Mouse (Mus musculus) kidney, embryonic 14.5 days (tissue): ENCODE measurements at regions not wholly inside any gene's neighbourhood (a gene's known extent, or its start where the extent isn't known, plus 50 kb on each side); places are given as distances from the start of the nearest gene placed in this dataset.
A peak's percentile ranks its signal among the peaks of the same experiment; 100 is the strongest.
"Not testable (repeated sequence)": the region's sequence is repeated elsewhere in the genome, so short reads cannot be mapped to it uniquely, and the experiment has no call there.

ENCODE experiments used
- ATAC-seq: fragments of 200-750 bp; cut with Nextera tagmentation; 2 replicates; pipeline ENCODE4 v1.8.0; 2017; ENCODE audit warnings: moderate number of reproducible peaks, mild to moderate bottlenecking, moderate TSS enrichment, moderate library complexity; ENCODE audit not compliant: low FRiP score, low TSS enrichment
- H3K27ac ChIP-seq: fragments of 300-500 bp; sonication (generic); 2 replicates; pipeline ENCODE4 v1.5.1; 2014; ENCODE audit warnings: low read depth, mild to moderate bottlenecking, low read length, moderate library complexity, mixed read lengths
- H3K27me3 ChIP-seq: fragments of 300-500 bp; sonication (generic); 2 replicates; pipeline ENCODE4 v1.6.1; 2014; ENCODE audit warnings: mild to moderate bottlenecking, low read length; ENCODE audit not compliant: control insufficient read depth, insufficient read depth
- H3K36me3 ChIP-seq: fragments of 300-500 bp; sonication (generic); 2 replicates; pipeline ENCODE4 v1.6.1; 2014; ENCODE audit warnings: low read length, mixed read lengths; ENCODE audit not compliant: control insufficient read depth, insufficient read depth
- H3K4me1 ChIP-seq: fragments of 300-500 bp; sonication (generic); 2 replicates; pipeline ENCODE4 v1.6.1; 2014; ENCODE audit warnings: low read length, mixed read lengths; ENCODE audit not compliant: control insufficient read depth, insufficient read depth
- H3K4me2 ChIP-seq: fragments of 300-500 bp; sonication (generic); replicated peaks from 2 replicates; pipeline ENCODE4 v1.6.1; 2014; ENCODE audit warnings: low read depth, mild to moderate bottlenecking, low read length
- H3K4me3 ChIP-seq: fragments of 300-500 bp; sonication (generic); 2 replicates; pipeline ENCODE4 v1.5.1; 2014; ENCODE audit warnings: mild to moderate bottlenecking, low read length
- H3K9ac ChIP-seq: fragments of 300-500 bp; sonication (generic); 2 replicates; pipeline ENCODE4 v1.6.1; 2014; ENCODE audit warnings: low read depth, mild to moderate bottlenecking, low read length, moderate library complexity
- H3K9me3 ChIP-seq: fragments of 300-500 bp; sonication (generic); 2 replicates; pipeline ENCODE4 v1.6.1; 2016; ENCODE audit warnings: low read length; ENCODE audit not compliant: control insufficient read depth
- WGBS: fragments of 180-500 bp; shearing (Covaris S2); extraction: QIAGEN DNeasy Blood & Tissue Kit; methylation state at CpG from one replicate; pipeline ENCODE4 v1.1.7; 2014; 5-methylcytosine and 5-hydroxymethylcytosine counted together

- H3K36me3 ChIP-seq = no peaks in the 10 kb centered on the region
- no peak overlapping the region for H3K4me3 ChIP-seq
- no peak for ATAC-seq
- H3K9me3 ChIP-seq = no peaks in the 10 kb centered on the region
- 83% methylated on average over 3 of the region's 3 CpGs for WGBS
- no peaks in the 10 kb centered on the region for H3K27me3 ChIP-seq
- H3K4me1 ChIP-seq = no peaks in the 10 kb centered on the region
- no peak overlapping the region for H3K9ac ChIP-seq
- no peak overlapping the region for H3K27ac ChIP-seq
- H3K4me2 ChIP-seq = no peak overlapping the region
These were observed 830.3 kb upstream of the Atxn7l3b start for GRCm38 (mm10) chr10:113759099-113759498.

DNA sequence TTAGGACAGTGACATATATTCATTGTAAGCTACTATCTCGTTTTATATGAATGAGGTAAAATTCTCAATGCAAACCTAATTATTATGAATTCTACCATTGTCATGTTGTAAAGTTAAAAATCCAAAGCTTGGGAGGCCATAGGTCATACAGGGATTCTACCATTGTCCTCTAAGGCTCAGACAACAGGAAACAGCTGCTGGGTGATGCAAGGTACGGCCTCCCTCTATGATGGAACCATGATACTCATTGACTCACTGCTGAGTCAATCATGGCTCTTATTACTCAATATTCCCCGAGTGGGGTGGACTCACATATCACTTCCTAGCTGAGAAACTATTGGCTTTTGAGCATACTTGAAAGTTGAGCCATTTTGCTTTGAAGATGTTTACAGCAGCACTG lies 807.4 kb upstream of the Atxn7l3b start:
- Histone ChIP-seq H3K9ac (no peak overlapping the region), H3K4me3 (no peak overlapping the region), H3K27me3 (no peaks in the 10 kb centered on the region), H3K36me3 (no peaks in the 10 kb centered on the region), H3K4me2 (no peak overlapping the region), H3K9me3 (no peaks in the 10 kb centered on the region), H3K4me1 (no peaks in the 10 kb centered on the region), H3K27ac (no peak overlapping the region)
- 64% methylated on average over 3 of the region's 3 CpGs for WGBS
- ATAC-seq = no peak

GRCm38 (mm10) chr10:113705139-113705726 lies 776.4 kb upstream of the Atxn7l3b start:
- WGBS = 61% methylated on average over 5 of the region's 5 CpGs
- Histone ChIP-seq H3K4me1 (no peaks in the 10 kb centered on the region), H3K9me3 (no peaks in the 10 kb centered on the region), H3K4me2 (no peak overlapping the region), H3K9ac (no peak overlapping the region), H3K36me3 (no peaks in the 10 kb centered on the region), H3K27me3 (no peaks in the 10 kb centered on the region), H3K27ac (no peak overlapping the region), H3K4me3 (no peak overlapping the region)
- ATAC-seq = no peak

DNA sequence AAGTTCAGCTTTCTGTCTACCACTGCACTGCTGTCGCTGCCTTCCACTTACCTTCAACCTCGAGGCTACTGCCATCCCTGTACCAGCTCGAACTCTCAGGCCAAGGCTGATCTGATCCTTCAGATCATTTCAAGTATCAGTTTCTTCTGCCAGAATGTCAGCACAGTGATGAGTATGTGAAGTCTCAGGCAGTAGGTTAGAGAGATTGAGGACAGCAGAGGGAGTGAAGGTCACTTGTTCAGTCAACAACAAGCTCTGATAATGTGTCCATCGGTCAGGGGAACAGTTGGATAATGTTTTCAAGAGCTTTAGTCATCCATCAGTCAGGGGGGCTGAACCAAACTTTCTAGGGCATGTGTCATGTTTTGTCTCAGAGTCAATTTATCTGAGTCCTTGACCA lies 741.8 kb upstream of the Atxn7l3b start:
- not testable (repeated sequence) for ATAC-seq, H3K4me3 ChIP-seq

GRCm38 (mm10) chr10:113652803-113653454 lies 724.1 kb upstream of the Atxn7l3b start:
- no peaks in the 10 kb centered on the region for H3K36me3 ChIP-seq
- H3K9ac ChIP-seq = no peak overlapping the region
- peak; percentile 86 for ATAC-seq
- no peak overlapping the region for H3K4me2 ChIP-seq
- H3K27ac ChIP-seq = no peak overlapping the region
- 0 out of 2 replicates have a peak, but pooled peaks cover 3% of the 10 kb centered on the region for H3K4me1 ChIP-seq
- whole genome bisulfite sequencing = 31% methylated on average over 7 of the region's 7 CpGs
- no peaks in the 10 kb centered on the region for H3K9me3 ChIP-seq
- no peak overlapping the region for H3K4me3 ChIP-seq
- H3K27me3 ChIP-seq = no peaks in the 10 kb centered on the region

More for the DNA sequence above, 741.8 kb upstream of the Atxn7l3b start:
- H3K4me1 ChIP-seq, H3K9me3 ChIP-seq, H3K36me3 ChIP-seq, H3K4me2 ChIP-seq, H3K9ac ChIP-seq, H3K27ac ChIP-seq, H3K27me3 ChIP-seq: not testable (repeated sequence)
- 76% methylated on average over 4 of the region's 4 CpGs for WGBS

- no peak overlapping the region for H3K4me2 ChIP-seq
- no peak overlapping the region for H3K4me3 ChIP-seq
- no peak overlapping the region for H3K9ac ChIP-seq
- H3K4me1 ChIP-seq = 0 out of 2 replicates have a peak, but pooled peaks cover 3% of the 10 kb centered on the region
- no peaks in the 10 kb centered on the region for H3K9me3 ChIP-seq
- no peaks in the 10 kb centered on the region for H3K36me3 ChIP-seq
- peak; percentile 46; the same call in 1 of the 2 replicates for ATAC-seq
- H3K27me3 ChIP-seq = no peaks in the 10 kb centered on the region
- H3K27ac ChIP-seq = no peak overlapping the region
These were observed 723.3 kb upstream of the Atxn7l3b start for GRCm38 (mm10) chr10:113652100-113652499.

DNA sequence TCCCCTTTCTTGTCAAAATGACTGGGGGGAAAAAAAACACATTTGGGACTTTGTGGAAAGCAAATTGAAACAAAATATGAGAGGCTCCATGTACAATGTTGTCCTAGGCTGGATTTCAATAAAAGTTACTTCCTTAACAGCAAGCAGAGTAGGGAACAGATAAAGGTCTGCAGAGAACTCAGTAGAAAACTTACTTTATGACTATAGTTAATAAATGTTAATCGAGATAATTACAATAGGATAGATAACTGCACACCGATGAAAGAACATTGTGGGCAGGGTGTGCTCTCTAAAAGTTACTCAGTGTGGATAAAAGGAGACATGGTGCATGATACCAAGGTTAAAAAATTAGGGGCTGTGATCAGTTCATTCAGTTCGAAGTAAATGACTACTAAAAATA lies 691.6 kb upstream of the Atxn7l3b start:
- Histone ChIP-seq H3K9ac (no peak overlapping the region), H3K9me3 (no peaks in the 10 kb centered on the region), H3K27ac (no peak overlapping the region), H3K4me2 (no peak overlapping the region), H3K4me3 (no peak overlapping the region), H3K4me1 (no peaks in the 10 kb centered on the region), H3K27me3 (no peaks in the 10 kb centered on the region), H3K36me3 (no peaks in the 10 kb centered on the region)
- ATAC-seq = no peak
- WGBS = 86% methylated on average over 3 of the region's 3 CpGs

DNA sequence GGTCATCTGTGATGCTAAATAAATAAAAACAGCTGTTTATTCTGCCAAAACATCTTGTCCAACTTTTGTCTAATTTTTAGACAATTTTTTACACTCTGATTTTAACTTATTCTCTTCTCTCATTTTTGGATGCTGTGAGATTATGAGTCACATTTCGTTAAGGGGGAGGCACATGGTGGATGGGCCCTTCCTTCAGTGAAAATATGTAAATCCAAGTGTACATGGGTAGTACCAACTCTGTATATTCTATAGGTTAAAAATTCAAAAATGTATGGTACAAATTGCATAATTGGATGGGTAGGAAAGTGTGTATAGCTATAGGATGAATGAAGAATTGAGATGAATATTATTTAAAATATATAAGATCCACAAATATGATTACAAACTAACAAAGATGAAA lies 687.1 kb upstream of the Atxn7l3b start:
- 68% methylated on average over 1 of the region's 1 CpGs for WGBS
- no peak overlapping the region for H3K4me2 ChIP-seq
- H3K4me3 ChIP-seq = no peak overlapping the region
- no peaks in the 10 kb centered on the region for H3K9me3 ChIP-seq
- H3K4me1 ChIP-seq = no peaks in the 10 kb centered on the region
- no peaks in the 10 kb centered on the region for H3K27me3 ChIP-seq
- H3K36me3 ChIP-seq = no peaks in the 10 kb centered on the region
- no peak overlapping the region for H3K9ac ChIP-seq
- no peak for ATAC-seq
- H3K27ac ChIP-seq = no peak overlapping the region

- no peak for ATAC-seq
- WGBS = 68% methylated on average over 3 of the region's 3 CpGs
- no peaks in the 10 kb centered on the region for H3K4me1 ChIP-seq
- no peaks in the 10 kb centered on the region for H3K9me3 ChIP-seq
- H3K36me3 ChIP-seq = no peaks in the 10 kb centered on the region
- H3K27ac ChIP-seq = no peak overlapping the region
- no peaks in the 10 kb centered on the region for H3K27me3 ChIP-seq
- no peak overlapping the region for H3K4me2 ChIP-seq
- no peak overlapping the region for H3K9ac ChIP-seq
- H3K4me3 ChIP-seq = no peak overlapping the region
These were observed 664.6 kb upstream of the Atxn7l3b start for GRCm38 (mm10) chr10:113593436-113593835.
